Mouse (Mus musculus) heart, postnatal 0 days (tissue): ENCODE results near the gene Slit1.

ENCODE experiments used
- CTCF ChIP-seq: IDR thresholded peaks from 2 replicates; pipeline ENCODE4 v1.5.1; 2016; ENCODE audit warnings: antibody characterized with exemption, control low read depth, low read depth
- EP300 ChIP-seq: IDR thresholded peaks from 2 replicates; pipeline ENCODE4 v1.6.1; 2016; ENCODE audit warnings: antibody characterized with exemption, low read depth

DNA sequence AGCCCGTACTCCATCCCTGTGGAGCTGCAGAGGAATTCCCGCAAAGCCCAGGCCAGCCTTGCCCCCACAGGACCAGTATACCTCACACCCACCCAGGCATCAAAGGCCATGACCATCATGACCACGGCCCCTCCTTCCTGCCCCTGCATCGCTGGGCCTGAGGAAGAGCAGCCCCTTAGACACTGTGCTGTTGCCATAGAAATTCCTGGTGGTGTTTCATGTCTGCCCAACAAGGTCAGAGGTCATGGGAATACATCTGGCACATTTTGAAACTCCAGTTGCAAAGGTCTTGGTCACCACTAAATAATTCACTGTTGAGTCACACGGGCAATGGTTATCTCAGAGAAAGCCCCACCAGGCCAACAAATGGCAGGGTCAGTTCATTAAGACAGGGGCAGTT is 73.0 kb downstream of the Slit1 start:
- TF ChIP-seq CTCF (no peak), EP300 (no peak)
